Comparison of ENCODE assay signal across 8 mouse cellular contexts in genomic region chr4:126104261-126105075, GRCm38 (mm10). TPM values are rescaled to one million over a fixed set of nuclear protein-coding genes. Genes with fewer than 3 reads are reported as not detected.
DNase-seq lines count a peak whose midpoint lies in the region; ATAC-seq lines count a peak whose summit lies in the region.

No protein-coding gene starts in this region.

- peaks cover 94% of the 10 kb centered on the region for H3K4me1 ChIP-seq in megakaryocyte, embryonic 14.5 days
- peaks cover 69% of the 10 kb centered on the region for H3K4me1 ChIP-seq in erythroblast, embryonic 14.5 days (ENCODE audit: control insufficient read depth)
- peaks cover 40% of the 10 kb centered on the region for H3K4me1 ChIP-seq in intestine, embryonic 15.5 days (replicated peaks)
- H3K4me1 ChIP-seq in liver, embryonic 11.5 days (replicated peaks; ENCODE audit: control insufficient read depth, insufficient read depth, low read length): peaks cover 62% of the 10 kb centered on the region
- H3K4me1 ChIP-seq in neural tube, embryonic 12.5 days: peaks cover 46% of the 10 kb centered on the region

- no peak for ATAC-seq in megakaryocyte, adult 5-6 weeks (ENCODE audit: poor library complexity, severe bottlenecking)
- peak; percentile 28 for ATAC-seq in intestine, embryonic 15.5 days
- ATAC-seq in liver, embryonic 11.5 days (replicated peaks; ENCODE audit: low FRiP score): 0 out of 2 replicates have a peak, but pooled peaks have one; percentile 1
- peak; percentile 34 for ATAC-seq in neural tube, embryonic 12.5 days (ENCODE audit: low FRiP score, low read depth)

- peak; percentile 57 for DNase-seq in adrenal gland, postnatal 14 days
- DNase-seq in liver, embryonic 11.5 days (ENCODE audit: low spot score): no peak
- DNase-seq in Muller cell, postnatal 12 days (ENCODE audit: inconsistent ontology term): no peak

- peak overlapping the region; percentile 96 for H3K4me3 ChIP-seq in megakaryocyte, embryonic 14.5 days (replicated peaks)
- H3K4me3 ChIP-seq in erythroblast, embryonic 14.5 days (replicated peaks): peak overlapping the region; percentile 85
- peak overlapping the region; percentile 81 for H3K4me3 ChIP-seq in intestine, embryonic 15.5 days (replicated peaks)
- H3K4me3 ChIP-seq in liver, embryonic 11.5 days (ENCODE audit: low read depth, low read length): peak overlapping the region; percentile 88
- peak overlapping the region; percentile 95 for H3K4me3 ChIP-seq in neural tube, embryonic 12.5 days

- H3K9me3 ChIP-seq in megakaryocyte, embryonic 14.5 days: no peaks in the 10 kb centered on the region
- H3K9me3 ChIP-seq in erythroblast, embryonic 14.5 days (ENCODE audit: control insufficient read depth, low read length): no peaks in the 10 kb centered on the region
- no peaks in the 10 kb centered on the region for H3K9me3 ChIP-seq in intestine, embryonic 15.5 days
- no peaks in the 10 kb centered on the region for H3K9me3 ChIP-seq in liver, embryonic 11.5 days (ENCODE audit: control insufficient read depth, low read length)
- H3K9me3 ChIP-seq in neural tube, embryonic 12.5 days: no peaks in the 10 kb centered on the region

- H3K27ac ChIP-seq in intestine, embryonic 15.5 days: peak overlapping the region; percentile 70
- 0 out of 2 replicates have a peak overlapping the region, but pooled peaks have one; percentile 42 for H3K27ac ChIP-seq in liver, embryonic 11.5 days (ENCODE audit: low read depth, low read length)
- H3K27ac ChIP-seq in neural tube, embryonic 12.5 days: no peak overlapping the region

- peak overlapping the region; percentile 88 for H3K4me2 ChIP-seq in intestine, embryonic 15.5 days (replicated peaks)
- peak overlapping the region; percentile 98 for H3K4me2 ChIP-seq in liver, embryonic 11.5 days
- peak overlapping the region; percentile 96 for H3K4me2 ChIP-seq in neural tube, embryonic 12.5 days (replicated peaks)

- H3K36me3 ChIP-seq in megakaryocyte, embryonic 14.5 days (replicated peaks; ENCODE audit: low read length): peaks cover 57% of the 10 kb centered on the region
- H3K36me3 ChIP-seq in erythroblast, embryonic 14.5 days (ENCODE audit: control insufficient read depth): peaks cover 21% of the 10 kb centered on the region
- H3K36me3 ChIP-seq in intestine, embryonic 15.5 days: no peaks in the 10 kb centered on the region
- H3K36me3 ChIP-seq in liver, embryonic 11.5 days (ENCODE audit: control insufficient read depth, insufficient read depth, low read length): no peaks in the 10 kb centered on the region
- no peaks in the 10 kb centered on the region; the same call in 1 of the 2 replicates for H3K36me3 ChIP-seq in neural tube, embryonic 12.5 days

- peak overlapping the region; percentile 76 for H3K9ac ChIP-seq in intestine, embryonic 15.5 days
- peak overlapping the region; percentile 84 for H3K9ac ChIP-seq in liver, embryonic 11.5 days (ENCODE audit: low read depth, low read length)
- peak overlapping the region; percentile 90 for H3K9ac ChIP-seq in neural tube, embryonic 12.5 days

- no peaks in the 10 kb centered on the region for H3K27me3 ChIP-seq in megakaryocyte, embryonic 14.5 days (replicated peaks)
- no peaks in the 10 kb centered on the region for H3K27me3 ChIP-seq in erythroblast, embryonic 14.5 days (ENCODE audit: control insufficient read depth)
- no peaks in the 10 kb centered on the region for H3K27me3 ChIP-seq in intestine, embryonic 15.5 days (replicated peaks)
- no peaks in the 10 kb centered on the region for H3K27me3 ChIP-seq in liver, embryonic 11.5 days (replicated peaks; ENCODE audit: control insufficient read depth, insufficient read depth, low read length)
- H3K27me3 ChIP-seq in neural tube, embryonic 12.5 days (replicated peaks): no peaks in the 10 kb centered on the region

- 2% methylated on average over 33 of the region's 34 CpGs for WGBS in intestine, embryonic 15.5 days
- WGBS in liver, embryonic 11.5 days: 2% methylated on average over 34 of the region's 34 CpGs
- WGBS in neural tube, embryonic 12.5 days: 2% methylated on average over 34 of the region's 34 CpGs

RNA-seq across cellular contexts. Expression of gene Stk40, which starts 0.7 kb away (rescaled TPM):
- polyA plus RNA-seq in megakaryocyte, embryonic 14.5 days (2012; ENCODE audit: insufficient read depth, low replicate concordance): 99.5 and 105 TPM in 2 replicates
- total RNA-seq in megakaryocyte, adult 5-6 weeks (2015): 20.8 and 21.4 TPM in 2 replicates
- 22.5 and 32.8 TPM in 2 replicates for total RNA-seq in megakaryocyte, adult 5-6 weeks (2017)
- 39.2 and 48.2 TPM in 2 replicates for total RNA-seq in adrenal gland, postnatal 14 days (2021)
- polyA plus RNA-seq in erythroblast, embryonic 14.5 days (2012): 4.2 and 4.6 TPM in 2 replicates
- polyA plus RNA-seq in intestine, embryonic 15.5 days (2015; fragmentation: Nextera tagmentation; extraction: Ambion mirVana): 29.5 and 32.1 TPM in 2 replicates
- 24.4 and 26.7 TPM in 2 replicates for polyA plus RNA-seq in liver, embryonic 11.5 days (2014; fragmentation: Nextera tagmentation; extraction: Ambion mirVana)
- 46.2 and 49.4 TPM in 2 replicates for polyA plus RNA-seq in neural tube, embryonic 12.5 days (2016; fragmentation: Nextera tagmentation; extraction: Ambion mirVana)

RNA-seq across cellular contexts. Expression of gene Lsm10, which starts 8.0 kb away (rescaled TPM):
- 9.2 and 19.0 TPM in 2 replicates for polyA plus RNA-seq in megakaryocyte, embryonic 14.5 days (2012; ENCODE audit: insufficient read depth, low replicate concordance)
- 47.3 and 54.9 TPM in 2 replicates for total RNA-seq in megakaryocyte, adult 5-6 weeks (2015)
- 19.3 and 21.7 TPM in 2 replicates for total RNA-seq in megakaryocyte, adult 5-6 weeks (2017)
- 17.9 and 20.6 TPM in 2 replicates for total RNA-seq in adrenal gland, postnatal 14 days (2021)
- 0.74 and 0.84 TPM in 2 replicates for polyA plus RNA-seq in erythroblast, embryonic 14.5 days (2012)
- 55.3 TPM in 2 replicates for polyA plus RNA-seq in intestine, embryonic 15.5 days (2015; fragmentation: Nextera tagmentation; extraction: Ambion mirVana)
- polyA plus RNA-seq in liver, embryonic 11.5 days (2014; fragmentation: Nextera tagmentation; extraction: Ambion mirVana): 46.6 and 53.3 TPM in 2 replicates
- polyA plus RNA-seq in neural tube, embryonic 12.5 days (2016; fragmentation: Nextera tagmentation; extraction: Ambion mirVana): 38.8 and 38.9 TPM in 2 replicates

RNA-seq across cellular contexts. Expression of gene Eva1b, which starts 43.1 kb away (rescaled TPM):
- polyA plus RNA-seq in megakaryocyte, embryonic 14.5 days (2012; ENCODE audit: insufficient read depth, low replicate concordance): 18.4 and 56.4 TPM in 2 replicates
- 0.82 and 1.1 TPM in 2 replicates for total RNA-seq in megakaryocyte, adult 5-6 weeks (2015)
- total RNA-seq in megakaryocyte, adult 5-6 weeks (2017): 0.24 and 1.3 TPM in 2 replicates
- 27.6 and 32.3 TPM in 2 replicates for total RNA-seq in adrenal gland, postnatal 14 days (2021)
- 0.20 and 0.22 TPM in 2 replicates for polyA plus RNA-seq in erythroblast, embryonic 14.5 days (2012)
- 41.8 and 44.6 TPM in 2 replicates for polyA plus RNA-seq in intestine, embryonic 15.5 days (2015; fragmentation: Nextera tagmentation; extraction: Ambion mirVana)
- polyA plus RNA-seq in liver, embryonic 11.5 days (2014; fragmentation: Nextera tagmentation; extraction: Ambion mirVana): 25.3 and 28.1 TPM in 2 replicates
- polyA plus RNA-seq in neural tube, embryonic 12.5 days (2016; fragmentation: Nextera tagmentation; extraction: Ambion mirVana): 28.7 and 33.5 TPM in 2 replicates

RNA-seq across cellular contexts. Expression of gene Oscp1, which starts 46.1 kb away (rescaled TPM):
- polyA plus RNA-seq in megakaryocyte, embryonic 14.5 days (2012; ENCODE audit: insufficient read depth, low replicate concordance): not detected in 2 replicates
- total RNA-seq in megakaryocyte, adult 5-6 weeks (2015): 0.75 and 0.83 TPM in 2 replicates
- 4.0 and 5.7 TPM in 2 replicates for total RNA-seq in megakaryocyte, adult 5-6 weeks (2017)
- 5.2 and 5.8 TPM in 2 replicates for total RNA-seq in adrenal gland, postnatal 14 days (2021)
- 0.02 TPM in 1 of 2 replicates, not detected in the other for polyA plus RNA-seq in erythroblast, embryonic 14.5 days (2012)
- 8.9 and 11.0 TPM in 2 replicates for polyA plus RNA-seq in intestine, embryonic 15.5 days (2015; fragmentation: Nextera tagmentation; extraction: Ambion mirVana)
- polyA plus RNA-seq in liver, embryonic 11.5 days (2014; fragmentation: Nextera tagmentation; extraction: Ambion mirVana): 6.6 TPM in 2 replicates
- 23.7 and 24.1 TPM in 2 replicates for polyA plus RNA-seq in neural tube, embryonic 12.5 days (2016; fragmentation: Nextera tagmentation; extraction: Ambion mirVana)

RNA-seq across cellular contexts. Expression of gene Mrps15, which starts 57.7 kb away (rescaled TPM):
- 107 and 153 TPM in 2 replicates for polyA plus RNA-seq in megakaryocyte, embryonic 14.5 days (2012; ENCODE audit: insufficient read depth, low replicate concordance)
- 120 and 147 TPM in 2 replicates for total RNA-seq in megakaryocyte, adult 5-6 weeks (2015)
- total RNA-seq in megakaryocyte, adult 5-6 weeks (2017): 64.5 and 68.3 TPM in 2 replicates
- 77.6 and 79.9 TPM in 2 replicates for total RNA-seq in adrenal gland, postnatal 14 days (2021)
- 12.6 and 15.9 TPM in 2 replicates for polyA plus RNA-seq in erythroblast, embryonic 14.5 days (2012)
- polyA plus RNA-seq in intestine, embryonic 15.5 days (2015; fragmentation: Nextera tagmentation; extraction: Ambion mirVana): 142 and 166 TPM in 2 replicates
- polyA plus RNA-seq in liver, embryonic 11.5 days (2014; fragmentation: Nextera tagmentation; extraction: Ambion mirVana): 186 and 190 TPM in 2 replicates
- polyA plus RNA-seq in neural tube, embryonic 12.5 days (2016; fragmentation: Nextera tagmentation; extraction: Ambion mirVana): 131 and 135 TPM in 2 replicates

Comparison
In these comparisons a context has a peak if more than half of its experiments do, and no peak if none do; other contexts are left out.
1. RNA of gene Eva1b, which starts 43.1 kb away (polyA plus RNA-seq): 18.4 to 56.4 TPM in megakaryocyte, embryonic 14.5 days, 41.8 to 44.6 TPM in intestine, embryonic 15.5 days, 28.7 to 33.5 TPM in neural tube, embryonic 12.5 days and 25.3 to 28.1 TPM in liver, embryonic 11.5 days; 0.20 to 0.22 TPM in erythroblast, embryonic 14.5 days; every median in the first group is over 10 times any median in the second.
2. Peak in every context shown above with its lines, with median percentiles within 50 percentile points of each other: H3K4me3 ChIP-seq, H3K4me2 ChIP-seq and H3K9ac ChIP-seq.